Mouse (Mus musculus) lung, embryonic 14.5 days (tissue): ENCODE measurements around the gene Emx2. TPM values are rescaled to one million over a fixed set of nuclear protein-coding genes. Genes with fewer than 3 reads are reported as not detected.
A peak's percentile ranks its signal among the peaks of the same experiment; 100 is the strongest.

Source experiments
- ATAC-seq: fragments of 200-750 bp; cut with Nextera tagmentation; 2 replicates; pipeline ENCODE4 v1.8.0; 2017; ENCODE audit warnings: mild to moderate bottlenecking, moderate TSS enrichment, moderate library complexity; ENCODE audit not compliant: insufficient read depth
- DNase-seq: peaks from one replicate; pipeline ENCODE4 v3.0.0-alpha.2; 2015
- H3K27ac ChIP-seq: fragments of 300-500 bp; sonication (generic); 2 replicates; pipeline ENCODE4 v1.5.1; 2014; ENCODE audit warnings: low read depth, mild to moderate bottlenecking, moderate library complexity
- H3K27me3 ChIP-seq: fragments of 300-500 bp; sonication (generic); 2 replicates; pipeline ENCODE4 v1.6.1; 2014; ENCODE audit warnings: low read length, control low read depth; ENCODE audit not compliant: insufficient read depth
- H3K36me3 ChIP-seq: fragments of 300-500 bp; sonication (generic); 2 replicates; pipeline ENCODE4 v1.6.1; 2014; ENCODE audit warnings: control low read depth; ENCODE audit not compliant: insufficient read depth
- H3K4me1 ChIP-seq: fragments of 300-500 bp; sonication (generic); 2 replicates; pipeline ENCODE4 v1.6.1; 2014; ENCODE audit warnings: antibody characterized with exemption, control low read depth; ENCODE audit not compliant: insufficient read depth
- H3K4me2 ChIP-seq: fragments of 300-500 bp; sonication (generic); 2 replicates; pipeline ENCODE4 v1.6.1; 2014; ENCODE audit warnings: mild to moderate bottlenecking
- H3K4me3 ChIP-seq: fragments of 300-500 bp; sonication (generic); 2 replicates; pipeline ENCODE4 v1.5.1; 2014; ENCODE audit warnings: low read depth, low read length
- H3K9ac ChIP-seq: fragments of 300-500 bp; sonication (generic); 2 replicates; pipeline ENCODE4 v1.6.1; 2014
- H3K9me3 ChIP-seq: fragments of 300-500 bp; sonication (generic); 2 replicates; pipeline ENCODE4 v1.6.1; 2016; ENCODE audit warnings: low read depth, low read length, control low read depth
- CTCF ChIP-seq: IDR thresholded peaks from 2 replicates; pipeline ENCODE4 v1.5.1; 2016; ENCODE audit warnings: antibody characterized with exemption, low read depth
- WGBS: fragments of 180-500 bp; shearing (Covaris S2); extraction: QIAGEN DNeasy Blood & Tissue Kit; methylation state at CpG from one replicate; pipeline ENCODE4 v1.1.7; 2014; 5-methylcytosine and 5-hydroxymethylcytosine counted together
- polyA plus RNA-seq: library from polyadenylated mRNA; unstranded; fragments of >200 nt; fragmentation: Nextera tagmentation; extraction: Ambion mirVana; gene quantifications from 2 replicates; pipeline ENCODE4 v1.2.1, GENCODE M21; 2014

The Emx2 gene
- polyA plus RNA-seq, 1 experiment from 2014 or later, result not detected

DNA sequence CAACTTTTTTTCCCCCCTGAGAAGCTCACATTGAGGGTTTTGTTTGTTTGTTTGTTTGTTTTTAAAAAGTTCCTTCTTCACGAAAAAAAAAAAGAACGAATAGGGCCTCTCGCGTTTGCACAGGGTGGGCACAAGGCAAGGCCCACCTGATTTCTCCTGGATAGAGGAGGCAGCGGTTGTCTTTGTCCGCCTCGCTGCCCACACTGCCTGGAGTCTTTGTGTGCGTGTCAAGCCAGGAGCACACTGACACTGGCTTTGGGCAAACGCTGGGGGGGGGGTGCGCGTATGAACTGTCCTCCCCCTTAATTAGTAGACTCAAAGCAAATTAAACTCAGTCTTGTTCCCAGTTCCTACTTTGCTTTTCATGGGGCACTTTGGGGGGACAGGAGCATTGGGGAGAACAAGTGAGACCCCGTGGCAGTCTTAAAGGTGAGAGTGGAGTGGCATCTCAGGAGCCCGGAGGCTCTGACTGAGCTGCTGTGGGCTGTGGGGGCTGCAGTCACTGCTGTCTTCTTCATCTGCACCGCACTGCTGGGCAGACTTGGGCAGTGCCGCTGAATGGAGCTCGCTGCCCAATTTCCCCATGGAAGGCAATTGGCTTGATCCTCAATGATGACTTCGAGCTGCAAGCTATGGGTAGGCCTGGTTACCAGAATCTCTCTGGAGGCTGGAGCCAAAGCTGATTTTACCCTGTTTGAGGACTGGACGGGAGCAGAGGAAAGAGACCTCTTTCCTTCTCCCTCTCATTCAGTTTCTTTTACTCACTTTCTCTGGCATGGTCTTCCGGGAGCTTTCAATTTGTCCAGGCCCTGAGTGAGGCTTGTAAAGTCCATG, 4.5 kb downstream of the Emx2 start:
- Histone ChIP-seq H3K4me2 (no peak overlapping the region), H3K9me3 (no peaks in the 10 kb centered on the region), H3K36me3 (no peaks in the 10 kb centered on the region), H3K9ac (no peak overlapping the region), H3K27ac (no peak overlapping the region), H3K27me3 (peaks cover 100% of the 10 kb centered on the region), H3K4me3 (no peak overlapping the region), H3K4me1 (no peaks in the 10 kb centered on the region)
- no peak for TF ChIP-seq CTCF
- ATAC-seq (no peak), DNase-seq (no peak)
- WGBS, result 6% methylated on average over 19 of the region's 19 CpGs

DNA sequence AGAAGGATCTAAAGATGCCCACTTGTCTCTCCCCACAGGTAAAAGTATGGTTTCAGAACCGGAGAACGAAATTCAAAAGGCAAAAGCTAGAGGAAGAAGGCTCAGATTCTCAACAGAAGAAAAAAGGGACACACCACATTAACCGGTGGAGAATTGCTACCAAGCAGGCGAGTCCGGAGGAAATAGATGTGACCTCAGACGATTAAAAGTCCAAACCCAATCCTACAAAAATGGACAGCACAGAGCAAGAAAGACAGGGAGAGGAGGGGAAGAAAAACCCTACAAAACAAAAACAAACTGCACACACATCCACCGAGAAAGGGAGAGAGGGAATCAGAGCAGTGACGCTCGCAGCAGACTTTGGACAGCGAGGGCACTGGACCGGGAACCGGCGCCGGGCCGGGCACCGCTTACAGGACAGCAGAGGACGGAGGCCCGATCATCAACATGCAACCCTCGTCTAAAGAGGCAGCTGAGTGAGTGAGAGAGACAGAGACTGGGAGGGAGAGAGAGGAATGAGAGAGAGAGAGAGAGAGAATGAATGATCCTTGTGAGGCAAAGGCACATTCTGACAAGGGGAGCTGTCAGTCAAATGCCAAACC, 5.8 kb downstream of the Emx2 start:
- Histone ChIP-seq H3K27me3 (peaks cover 100% of the 10 kb centered on the region), H3K4me3 (no peak overlapping the region), H3K36me3 (no peaks in the 10 kb centered on the region), H3K4me2 (no peak overlapping the region), H3K9me3 (no peaks in the 10 kb centered on the region), H3K9ac (no peak overlapping the region), H3K27ac (no peak overlapping the region), H3K4me1 (no peaks in the 10 kb centered on the region)
- no peak for TF ChIP-seq CTCF
- no peak for DNase-seq
- WGBS, result 4% methylated on average over 19 of the region's 19 CpGs
- no peak for ATAC-seq

DNA sequence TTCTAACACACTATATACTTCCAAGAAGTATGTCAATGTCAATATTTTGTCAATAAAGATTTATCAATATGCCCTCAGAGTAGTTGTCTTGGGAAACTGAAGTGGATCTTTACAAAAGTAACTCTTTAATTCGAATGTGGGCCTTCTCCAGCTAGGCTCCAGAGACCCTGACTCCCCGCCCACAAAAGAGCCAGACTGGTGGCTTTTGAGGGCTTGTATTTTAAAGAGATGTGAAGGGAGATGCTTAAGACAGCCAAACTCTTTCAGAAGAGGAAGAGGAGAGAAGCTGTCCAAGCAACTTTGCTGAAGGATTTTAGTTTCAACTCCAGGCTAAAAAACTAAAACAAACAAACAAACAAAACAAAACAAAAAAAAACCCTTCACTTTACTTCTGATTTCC, 7.1 kb downstream of the Emx2 start:
- no peak overlapping the region for H3K27ac ChIP-seq
- no peak overlapping the region for H3K4me2 ChIP-seq
- DNase-seq (peak; percentile 6), ATAC-seq (no peak)
- WGBS, result 9% methylated on average over 2 of the region's 2 CpGs
- no peak overlapping the region for H3K9ac ChIP-seq
- H3K4me1 ChIP-seq, result no peaks in the 10 kb centered on the region
- TF ChIP-seq CTCF, result no peak
- peaks cover 100% of the 10 kb centered on the region for H3K27me3 ChIP-seq
- H3K36me3 ChIP-seq, result no peaks in the 10 kb centered on the region
- H3K4me3 ChIP-seq, result no peak overlapping the region
- no peaks in the 10 kb centered on the region for H3K9me3 ChIP-seq

DNA sequence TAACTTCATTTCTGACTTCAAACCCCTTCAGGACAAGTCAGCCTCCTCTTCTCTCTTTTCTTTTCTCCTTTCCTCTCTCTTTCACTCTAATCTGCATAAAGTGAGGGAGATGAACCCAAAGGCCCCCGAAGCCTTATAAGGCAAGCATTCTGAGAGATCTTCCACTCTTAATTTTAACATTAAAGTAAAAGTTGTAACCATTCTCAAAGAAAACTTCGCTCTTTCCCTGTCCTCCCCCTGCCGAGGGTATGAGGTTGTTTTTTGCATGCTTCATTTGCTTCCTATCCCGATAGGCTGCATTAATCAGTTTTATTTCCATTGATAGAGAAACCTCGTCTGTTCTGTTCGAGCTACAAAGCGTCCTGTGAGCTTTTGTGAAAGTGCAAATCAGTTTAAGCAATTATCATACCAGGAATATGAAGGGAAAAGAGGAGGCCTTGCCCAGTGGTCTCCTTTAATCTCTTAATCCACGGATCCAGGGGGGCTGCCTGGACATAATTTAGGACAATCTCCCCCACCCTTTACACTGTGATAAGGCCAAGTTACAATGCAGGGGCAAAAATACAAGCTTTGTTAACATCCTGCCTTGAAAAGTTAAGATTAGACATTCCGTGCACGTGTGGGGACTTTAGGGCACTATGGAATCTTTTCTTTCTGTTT, 7.7 kb downstream of the Emx2 start:
- DNase-seq (no peak), ATAC-seq (no peak)
- 2% methylated on average over 10 of the region's 10 CpGs for WGBS
- no peak overlapping the region for H3K4me2 ChIP-seq
- H3K9me3 ChIP-seq, result no peaks in the 10 kb centered on the region
- no peak for TF ChIP-seq CTCF
- no peak overlapping the region for H3K9ac ChIP-seq
- H3K27me3 ChIP-seq, result peaks cover 100% of the 10 kb centered on the region
- H3K4me1 ChIP-seq, result no peaks in the 10 kb centered on the region
- H3K4me3 ChIP-seq, result no peak overlapping the region
- no peak overlapping the region for H3K27ac ChIP-seq
- H3K36me3 ChIP-seq, result no peaks in the 10 kb centered on the region

DNA sequence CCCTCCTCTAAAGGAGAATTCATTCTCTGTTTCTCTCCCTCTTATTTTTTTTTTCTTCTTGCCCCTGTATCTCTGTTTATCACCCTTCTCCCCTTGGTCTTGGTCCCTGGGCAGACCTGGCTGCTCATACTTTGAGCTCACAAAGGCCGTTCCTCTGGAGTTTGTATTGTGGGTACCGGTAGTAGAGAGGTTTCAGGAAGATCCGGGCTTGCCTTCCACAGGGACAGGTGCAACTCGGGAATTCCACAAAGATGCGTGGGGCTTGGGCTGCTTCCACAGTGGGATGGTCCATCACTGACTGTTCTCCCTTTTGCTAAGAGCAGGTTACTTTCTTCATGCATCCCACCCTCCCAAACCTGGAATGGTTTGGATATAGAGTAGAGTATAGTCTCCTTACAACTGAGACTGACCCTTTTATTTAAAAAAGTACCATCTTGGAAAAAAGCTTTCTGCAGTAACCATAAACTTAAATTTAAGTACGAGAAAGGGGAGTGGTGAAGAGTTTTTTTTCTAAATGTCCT, 8.3 kb downstream of the Emx2 start:
- no peak overlapping the region for H3K4me2 ChIP-seq
- no peak overlapping the region for H3K27ac ChIP-seq
- ATAC-seq (no peak), DNase-seq (no peak)
- no peak for TF ChIP-seq CTCF
- H3K9me3 ChIP-seq, result no peaks in the 10 kb centered on the region
- no peak overlapping the region for H3K4me3 ChIP-seq
- H3K27me3 ChIP-seq, result peaks cover 100% of the 10 kb centered on the region
- no peak overlapping the region for H3K9ac ChIP-seq
- no peaks in the 10 kb centered on the region for H3K36me3 ChIP-seq
- WGBS, result 3% methylated on average over 6 of the region's 6 CpGs
- no peaks in the 10 kb centered on the region for H3K4me1 ChIP-seq

DNA sequence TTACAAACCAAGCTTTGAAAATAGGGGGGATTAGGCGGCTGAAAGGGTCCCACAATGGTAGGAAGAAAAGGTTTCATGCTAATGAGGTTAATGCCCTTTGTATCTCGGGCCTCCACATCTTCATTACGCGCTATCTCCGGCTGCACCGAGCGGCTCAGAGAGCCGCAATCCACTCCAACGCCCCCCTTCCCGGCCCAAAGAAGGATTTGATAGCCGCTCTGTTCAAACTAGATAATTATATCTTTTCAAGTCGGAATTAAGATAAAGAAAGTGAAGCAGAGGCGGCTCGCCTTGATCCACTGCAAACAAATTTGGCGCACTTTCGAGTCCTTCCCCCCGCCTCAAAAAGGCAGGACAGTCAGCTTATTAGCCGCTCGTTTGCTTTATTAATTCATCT, 8.8 kb downstream of the Emx2 start:
- Histone ChIP-seq H3K27me3 (peaks cover 100% of the 10 kb centered on the region), H3K4me1 (no peaks in the 10 kb centered on the region), H3K4me3 (no peak overlapping the region), H3K9me3 (no peaks in the 10 kb centered on the region), H3K9ac (no peak overlapping the region), H3K4me2 (no peak overlapping the region), H3K36me3 (no peaks in the 10 kb centered on the region), H3K27ac (no peak overlapping the region)
- no peak for TF ChIP-seq CTCF
- WGBS, result 2% methylated on average over 19 of the region's 19 CpGs
- no peak for ATAC-seq
- no peak for DNase-seq
